Mouse (Mus musculus): ENCODE measurements around the gene Pck1. TPM values are rescaled to one million over a fixed set of nuclear protein-coding genes. Genes with fewer than 3 reads are reported as not detected.

Pck1 gene
- polyA plus RNA-seq (2014; fragmentation: Illumina TruSeq; extraction: RNeasy Lipid Tissue Mini Kit (QIAGEN cat#74804); ENCODE audit: low read depth, low replicate concordance) = 568 TPM

GRCm38 (mm10) chr2:173152436-173153151 is at the start of gene Pck1:
Gene Pck1 (plus strand): TSS chr2:173153048.

GRCm38 (mm10) chr2:173119023-173119944 is 33.6 kb upstream of the Pck1 start, which contains the start of gene Ctcfl:
Gene Ctcfl (minus strand): TSS chr2:173119525.

Other genes starting within 250 kb of the Pck1 start
- gene Bmp7, start 212.7 kb upstream of the Pck1 start, polyA plus RNA-seq (2014; fragmentation: Illumina TruSeq; extraction: RNeasy Lipid Tissue Mini Kit (QIAGEN cat#74804); ENCODE audit: low read depth, low replicate concordance) = 16.0 TPM
- gene Spo11, start 175.3 kb upstream of the Pck1 start, polyA plus RNA-seq (2014; fragmentation: Illumina TruSeq; extraction: RNeasy Lipid Tissue Mini Kit (QIAGEN cat#74804); ENCODE audit: low read depth, low replicate concordance) = 4.9 TPM
- gene Rae1, start 152.9 kb upstream of the Pck1 start, polyA plus RNA-seq (2014; fragmentation: Illumina TruSeq; extraction: RNeasy Lipid Tissue Mini Kit (QIAGEN cat#74804); ENCODE audit: low read depth, low replicate concordance) = 40.5 TPM
- gene Rbm38, start 132.6 kb upstream of the Pck1 start, polyA plus RNA-seq (2014; fragmentation: Illumina TruSeq; extraction: RNeasy Lipid Tissue Mini Kit (QIAGEN cat#74804); ENCODE audit: low read depth, low replicate concordance) = 13.8 TPM
- gene Ctcfl, start 33.5 kb upstream of the Pck1 start, polyA plus RNA-seq (2014; fragmentation: Illumina TruSeq; extraction: RNeasy Lipid Tissue Mini Kit (QIAGEN cat#74804); ENCODE audit: low read depth, low replicate concordance) = 0.15 TPM
- 6.5 TPM for gene Zbp1, start 65.9 kb downstream of the Pck1 start, polyA plus RNA-seq (2014; fragmentation: Illumina TruSeq; extraction: RNeasy Lipid Tissue Mini Kit (QIAGEN cat#74804); ENCODE audit: low read depth, low replicate concordance)
- 52.7 TPM for gene Pmepa1, start 123.5 kb downstream of the Pck1 start, polyA plus RNA-seq (2014; fragmentation: Illumina TruSeq; extraction: RNeasy Lipid Tissue Mini Kit (QIAGEN cat#74804); ENCODE audit: low read depth, low replicate concordance)